Mouse (Mus musculus) small intestine, adult 2 months (tissue): ENCODE data around the gene Lypd4. TPM values are rescaled to one million over a fixed set of nuclear protein-coding genes. Genes with fewer than 3 reads are reported as not detected.

Source experiments
- H3K27ac ChIP-seq: fragments of 200-500 bp; 2 replicates; pipeline ENCODE4 v1.5.1; 2012; ENCODE audit warnings: low read depth, low read length, control low read depth, inconsistent platforms; ENCODE audit not compliant: insufficient read depth
- H3K27me3 ChIP-seq: fragments of 200-500 bp; 2 replicates; pipeline ENCODE4 v1.6.1; 2012; ENCODE audit warnings: mild to moderate bottlenecking, moderate library complexity, low read length, inconsistent platforms; ENCODE audit not compliant: control insufficient read depth, insufficient read depth
- H3K36me3 ChIP-seq: fragments of 200-500 bp; 2 replicates; pipeline ENCODE4 v1.6.1; 2012; ENCODE audit warnings: mild to moderate bottlenecking, low read length, control low read depth, inconsistent platforms; ENCODE audit not compliant: control insufficient read depth, insufficient read depth
- H3K4me1 ChIP-seq: fragments of 200-500 bp; 2 replicates; pipeline ENCODE4 v1.6.1; 2012; ENCODE audit warnings: low read length, inconsistent platforms, mixed read lengths; ENCODE audit not compliant: control insufficient read depth, insufficient read depth, insufficient read length
- H3K4me3 ChIP-seq: fragments of 200-500 bp; 2 replicates; pipeline ENCODE4 v1.5.1; 2012; ENCODE audit warnings: low read depth, mild to moderate bottlenecking, control low read depth, inconsistent platforms, low read length, moderate library complexity
- CTCF ChIP-seq: fragments of 200-500 bp; IDR thresholded peaks from 2 replicates; pipeline ENCODE4 v1.5.1; 2012; ENCODE audit warnings: low read depth, mild to moderate bottlenecking, control low read depth, inconsistent platforms, low read length, moderate library complexity, mixed read lengths; ENCODE audit not compliant: insufficient replicate concordance, insufficient read length; ENCODE audit errors: extremely low read depth
- POLR2A ChIP-seq: fragments of 200-500 bp; IDR thresholded peaks from 2 replicates; pipeline ENCODE4 v1.6.1; 2012; ENCODE audit warnings: low read depth, mild to moderate bottlenecking, control low read depth, inconsistent platforms, low read length, moderate library complexity
- WGBS: fragments of 180-500 bp; shearing (Covaris S2); methylation state at CpG from one replicate; pipeline ENCODE4 v1.1.7; 2018; 5-methylcytosine and 5-hydroxymethylcytosine counted together
- polyA plus RNA-seq: library from polyadenylated mRNA; depleted of rRNA; stranded (reverse); fragments of >200 nt; gene quantifications from 2 replicates; pipeline ENCODE4 v1.2.3, GENCODE M21; 2012

Gene Lypd4
- polyA plus RNA-seq, 1 experiment: not detected

DNA sequence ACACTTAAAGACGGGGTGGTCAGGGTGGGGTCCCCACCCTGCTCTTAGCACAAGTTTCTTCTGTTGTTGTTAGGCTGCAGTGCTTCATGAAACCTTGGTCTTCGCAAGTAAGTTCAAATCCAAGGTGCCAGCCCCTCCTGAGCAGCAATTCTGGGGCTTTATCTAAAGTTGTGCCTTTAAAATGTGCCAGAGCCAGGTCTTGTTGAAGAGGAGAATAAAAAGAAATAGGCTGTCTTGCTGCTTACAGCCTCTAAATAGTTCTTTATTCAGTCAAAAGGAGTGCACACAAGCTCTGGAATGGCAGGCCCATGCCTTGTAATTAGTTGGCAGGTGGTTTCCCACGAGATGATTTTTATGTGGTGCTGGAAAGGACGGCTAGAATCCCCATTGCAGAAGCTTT, 17.4 kb upstream of the Lypd4 start:
- no peak for TF ChIP-seq CTCF
- no peak for TF ChIP-seq POLR2A
- WGBS: 47% methylated on average over 4 of the region's 4 CpGs
- Histone ChIP-seq H3K27ac (no peak overlapping the region), H3K4me3 (no peak overlapping the region), H3K36me3 (peaks cover 43% of the 10 kb centered on the region), H3K27me3 (no peaks in the 10 kb centered on the region), H3K4me1 (peaks cover 2% of the 10 kb centered on the region; the same call in 1 of the 2 replicates)

DNA sequence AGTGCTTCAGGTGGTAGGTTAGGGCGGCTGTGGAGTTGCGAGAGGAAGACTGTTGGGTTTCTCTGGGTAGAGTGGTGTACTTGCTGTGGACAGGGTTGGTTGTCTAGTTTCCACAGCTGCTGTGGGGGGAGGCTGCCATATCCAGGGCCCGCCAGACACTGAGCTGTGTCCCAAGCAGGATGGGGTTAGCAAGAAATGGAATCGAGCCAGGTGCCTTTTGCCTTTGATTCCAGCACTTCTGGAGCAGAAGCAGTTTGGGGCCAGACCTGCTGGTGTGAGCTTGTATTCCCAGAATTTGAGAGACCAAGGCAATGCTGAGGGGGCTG, 16.5 kb upstream of the Lypd4 start:
- H3K36me3 ChIP-seq: peaks cover 43% of the 10 kb centered on the region
- no peak for TF ChIP-seq CTCF
- no peak for TF ChIP-seq POLR2A
- peak overlapping the region; percentile 45 for H3K4me3 ChIP-seq
- peaks cover 2% of the 10 kb centered on the region; the same call in 1 of the 2 replicates for H3K4me1 ChIP-seq
- H3K27me3 ChIP-seq: no peaks in the 10 kb centered on the region
- no peak overlapping the region for H3K27ac ChIP-seq
- WGBS: 19% methylated on average over 4 of the region's 4 CpGs

DNA sequence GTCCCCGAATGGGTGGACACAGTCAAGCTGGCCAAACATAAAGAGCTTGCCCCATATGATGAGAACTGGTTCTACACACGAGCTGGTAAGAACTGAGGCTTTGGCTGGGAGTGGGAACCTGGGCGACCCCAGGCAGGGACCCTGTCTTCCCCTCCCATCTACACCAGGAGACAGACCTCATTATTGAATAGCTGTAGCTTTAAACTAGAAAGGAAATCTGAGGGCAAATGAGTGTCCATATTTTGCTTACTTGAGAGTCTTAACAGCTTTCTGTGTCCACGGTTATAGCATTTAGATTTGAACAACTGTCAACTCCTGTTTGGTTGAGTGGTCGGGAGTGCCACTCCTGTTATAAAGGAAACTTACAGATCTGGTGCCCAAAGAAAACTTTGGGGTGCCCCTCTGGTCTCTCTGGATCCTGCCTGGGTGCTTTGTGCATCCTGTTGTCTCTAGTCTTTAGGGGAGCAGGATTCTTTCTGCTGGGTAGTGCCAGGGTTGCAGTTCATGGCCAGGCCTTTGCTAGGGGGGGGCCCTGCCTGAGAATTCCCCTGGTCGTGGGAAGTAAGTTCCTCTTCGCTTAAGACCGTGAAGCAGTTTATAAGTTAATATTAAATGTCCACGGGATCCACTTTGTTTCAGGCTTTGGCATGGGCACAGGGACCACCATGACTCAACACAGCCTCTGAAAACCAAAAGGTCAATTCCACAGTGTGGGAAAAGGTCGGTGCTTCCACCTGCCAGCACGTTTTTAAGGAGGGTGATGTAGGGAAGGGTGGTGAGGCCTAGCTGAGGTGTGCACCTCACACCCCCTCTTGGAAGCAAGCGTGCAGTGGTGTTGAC, 15.9 kb upstream of the Lypd4 start:
- WGBS: 6% methylated on average over 12 of the region's 12 CpGs
- H3K36me3 ChIP-seq: peaks cover 43% of the 10 kb centered on the region

DNA sequence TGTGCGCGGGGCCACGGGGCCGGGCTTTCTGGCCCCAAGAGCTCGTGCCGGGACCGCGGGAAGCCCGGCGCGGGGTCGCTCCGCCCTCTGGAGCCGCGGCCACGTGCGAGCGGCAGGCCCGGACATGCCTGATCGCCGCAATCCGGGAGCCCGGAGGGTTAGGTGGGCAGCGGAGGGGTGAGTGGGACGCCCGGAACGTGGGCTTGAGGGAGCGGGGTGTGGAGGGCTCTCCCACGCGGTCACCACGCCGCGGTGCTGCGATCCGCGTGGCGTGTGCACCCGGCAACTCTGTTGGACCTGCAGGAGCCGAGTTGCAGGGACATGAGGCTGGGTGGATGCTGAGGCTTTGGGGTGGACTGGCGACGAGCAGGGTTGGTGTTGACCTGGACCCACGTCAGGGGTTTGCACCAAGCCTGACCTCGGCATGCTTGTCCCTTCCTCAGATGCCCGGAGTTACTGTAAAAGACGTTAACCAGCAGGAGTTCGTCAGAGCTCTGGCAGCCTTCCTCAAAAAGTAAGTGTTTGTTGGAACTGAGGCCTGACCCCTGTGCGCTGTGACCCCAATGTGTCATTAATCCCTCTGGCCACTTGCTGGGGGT, 15.1 kb upstream of the Lypd4 start:
- Histone ChIP-seq H3K4me1 (peaks cover 2% of the 10 kb centered on the region; the same call in 1 of the 2 replicates), H3K27ac (peak overlapping the region; percentile 42), H3K4me3 (peak overlapping the region; percentile 83), H3K27me3 (no peaks in the 10 kb centered on the region), H3K36me3 (peaks cover 39% of the 10 kb centered on the region)
- no peak for TF ChIP-seq CTCF
- WGBS: under 1% methylated on average over 45 of the region's 47 CpGs

More for the DNA sequence above, 15.9 kb upstream of the Lypd4 start:
- H3K27me3 ChIP-seq: no peaks in the 10 kb centered on the region
- H3K4me3 ChIP-seq: peak overlapping the region; percentile 83
- H3K27ac ChIP-seq: no peak overlapping the region
- peaks cover 2% of the 10 kb centered on the region; the same call in 1 of the 2 replicates for H3K4me1 ChIP-seq
- TF ChIP-seq CTCF (no peak), POLR2A (no peak)

DNA sequence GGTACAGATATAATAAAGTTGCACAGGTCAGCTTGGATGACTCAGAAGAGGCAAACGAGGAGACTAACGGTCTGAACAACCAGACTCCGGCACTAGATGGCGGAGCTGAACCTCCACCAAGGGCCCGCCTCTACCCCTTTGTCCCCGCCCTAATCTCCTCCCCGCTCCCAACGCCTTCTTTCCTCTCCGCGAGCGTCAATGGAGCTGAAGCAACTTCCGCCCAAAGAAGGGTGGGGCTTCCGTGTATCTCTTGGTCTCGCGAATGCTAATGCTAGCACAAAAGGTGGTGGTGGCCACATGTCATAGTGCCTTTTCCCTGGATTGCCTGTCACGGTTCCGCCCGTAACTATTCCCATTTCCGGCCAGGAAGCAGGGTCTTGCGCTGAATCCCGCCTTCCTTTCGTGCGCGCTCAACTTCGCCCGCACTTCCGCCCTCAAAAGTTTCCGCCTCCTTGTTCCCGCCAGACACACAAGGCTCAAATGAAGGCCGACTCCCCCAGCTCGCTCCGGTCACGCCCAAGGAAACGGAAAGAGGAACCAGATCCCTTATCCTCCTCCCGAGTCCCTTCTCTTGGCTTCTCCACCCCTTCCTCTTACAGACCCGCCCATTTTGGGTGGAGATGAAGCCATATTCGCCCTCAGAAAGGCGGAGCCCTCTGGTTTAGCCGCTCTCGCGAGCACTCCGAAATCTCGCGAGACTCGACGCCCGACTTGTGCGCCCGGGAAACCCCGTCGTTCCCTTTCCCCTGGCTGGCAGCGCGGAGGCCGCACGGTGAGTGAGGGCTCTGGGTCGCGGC, 14.4 kb upstream of the Lypd4 start, which contains the start of gene Rps19:
Gene Rps19 (plus strand): TSS at position 476 of the 797 bp plus-strand sequence.
- peak; percentile 91 for TF ChIP-seq POLR2A
- peak; percentile 72 for TF ChIP-seq CTCF
- under 1% methylated on average over 57 of the region's 57 CpGs for WGBS
- Histone ChIP-seq H3K36me3 (peaks cover 33% of the 10 kb centered on the region), H3K4me1 (peaks cover 2% of the 10 kb centered on the region; the same call in 1 of the 2 replicates), H3K4me3 (peak within 1 kb of the TSS; percentile 83), H3K27me3 (no peaks in the 10 kb centered on the region), H3K27ac (peak within 1 kb of the TSS; percentile 93)

DNA sequence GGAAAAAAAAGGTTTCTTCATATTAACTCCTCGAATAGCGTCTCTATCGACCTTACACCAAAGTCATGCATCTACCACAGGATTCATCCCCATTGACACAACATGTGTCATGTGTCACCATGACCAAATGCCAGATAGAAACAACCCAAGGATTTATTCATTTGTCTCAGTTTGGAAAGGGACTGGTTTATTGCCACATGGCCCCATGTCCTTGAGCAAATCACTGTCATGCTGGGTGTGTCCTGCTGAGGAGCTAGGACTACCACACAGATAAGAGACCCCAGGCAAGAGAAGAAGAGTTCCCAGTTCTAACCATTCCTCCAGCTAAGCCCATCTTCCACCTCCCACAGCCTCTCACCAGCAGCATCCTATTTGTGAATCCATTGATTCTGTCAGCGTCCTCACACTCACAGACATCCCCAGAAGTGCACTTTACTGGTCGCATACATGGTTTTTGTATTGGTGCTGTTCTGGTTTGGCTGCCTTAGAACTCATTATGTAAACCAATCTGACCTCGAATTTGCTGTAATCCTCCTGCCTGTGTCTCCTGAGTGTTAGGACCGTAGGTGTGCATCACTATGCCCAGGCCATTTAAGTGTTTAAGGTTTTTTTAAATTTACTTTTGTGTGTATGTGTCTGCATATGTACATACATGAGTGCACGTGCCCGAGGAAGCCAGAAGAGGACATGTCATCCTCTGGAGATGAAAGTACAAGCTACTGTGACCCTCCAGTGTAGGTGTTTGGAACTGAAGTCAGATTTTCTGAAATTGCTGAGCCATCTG, 12.9 kb upstream of the Lypd4 start:
- no peak overlapping the region for H3K27ac ChIP-seq
- peaks cover 20% of the 10 kb centered on the region for H3K36me3 ChIP-seq
- H3K27me3 ChIP-seq: no peaks in the 10 kb centered on the region
- no peak for TF ChIP-seq POLR2A
- TF ChIP-seq CTCF: no peak
- 89% methylated on average over 9 of the region's 9 CpGs for WGBS
- H3K4me3 ChIP-seq: no peak overlapping the region
- H3K4me1 ChIP-seq: peaks cover 2% of the 10 kb centered on the region; the same call in 1 of the 2 replicates
